Mouse (Mus musculus): ENCODE results near the gene Wdr20. TPM values are rescaled to one million over a fixed set of nuclear protein-coding genes. Genes with fewer than 3 reads are reported as not detected.

Wdr20 gene
- total and polyA plus RNA-seq, 3 experiments: 17.9 to 26.2 (median 22.8) TPM

GRCm38 (mm10) chr12:110698523-110699170 lies 39.1 kb upstream of the Wdr20 start:
- dilution Hi-C loops (cut with MboI; ENCODE audit: extremely low pct_ligation_motif_present, extremely low pct_unique_long_range_greater_than_20kb, low sequenced_read_pairs) (no loop called here), in situ Hi-C loops (cut with MboI; ENCODE audit: low pct_ligation_motif_present, low pct_unique_long_range_greater_than_20kb, low sequenced_read_pairs) (no loop called here)
- Histone ChIP-seq H3K36me3 (replicated peaks in 1 of 2; ENCODE audit: control insufficient read depth in 1 of 2, insufficient read depth in 1 of 2, low read length in 1 of 2) (peaks cover 8 to 10% of the 10 kb centered on the region in 2 experiments), H3K4me3 (replicated peaks in 1 of 3; ENCODE audit: low read depth in 2 of 3, low read length in 2 of 3, poor library complexity in 1 of 3) (peak overlapping the region; percentile 39 to 47 (median 43)), H3K9me3 (replicated peaks; ENCODE audit: low read length) (no peaks in the 10 kb centered on the region), H3K79me2 (replicated peaks; ENCODE audit: control insufficient read depth, extremely low read depth, insufficient read depth, poor library complexity, severe bottlenecking) (peaks cover 22% of the 10 kb centered on the region), H3K27ac (ENCODE audit: insufficient read depth, low read depth) (peak overlapping the region; percentile 88), H3K4me1 (ENCODE audit: control insufficient read depth in 1 of 2, insufficient read depth in 2 of 2) (peaks cover 24 to 58% of the 10 kb centered on the region in 2 experiments), H3K9ac (ENCODE audit: insufficient read depth, low read depth) (peak overlapping the region; percentile 83), H3K27me3 (replicated peaks) (no peaks in the 10 kb centered on the region), H3K4me2 (ENCODE audit: insufficient read depth, low read depth, poor library complexity, severe bottlenecking) (peak overlapping the region; percentile 63)
- peak; percentile 74 for DNase-seq (ENCODE audit: extremely low read depth)
- TF ChIP-seq BHLHE40 (IDR thresholded peaks at IDR 0.05; ENCODE audit: low read depth, low read length): 0 out of 2 replicates have a peak, but pooled peaks have one; percentile 36
- TF ChIP-seq SIN3A (IDR thresholded peaks at IDR 0.05; ENCODE audit: low read length): peak; percentile 57; the same call in 1 of the 2 replicates
- peak; percentile 48; the same call in 1 of the 2 replicates for TF ChIP-seq NELFE (IDR thresholded peaks at IDR 0.05; ENCODE audit: low read depth, low read length)
- TF ChIP-seq CHD2 (IDR thresholded peaks at IDR 0.05; ENCODE audit: low read length): peak; percentile 93
- peak; percentile 70; the same call in 1 of the 2 replicates for TF ChIP-seq TCF12 (IDR thresholded peaks at IDR 0.05; ENCODE audit: low read depth, low read length)
- 0 out of 2 replicates have a peak, but pooled peaks have one; percentile 9 for TF ChIP-seq JUND (conservative IDR thresholded peaks at IDR 0.05; ENCODE audit: low read depth, low read length)
- TF ChIP-seq MXI1 (IDR thresholded peaks at IDR 0.05; ENCODE audit: low read depth, low read length): peak; percentile 81
- TF ChIP-seq NRF1 (IDR thresholded peaks at IDR 0.05; ENCODE audit: low read depth, low read length): 0 out of 2 replicates have a peak, but pooled peaks have one; percentile 30
- TF ChIP-seq CTCF (conservative IDR thresholded peaks at IDR 0.05 in 1 of 2, IDR thresholded peaks at IDR 0.05 in 1 of 2; ENCODE audit: low read depth in 2 of 2, low read length in 2 of 2): no peak
- no peak for TF ChIP-seq SMC3 (IDR thresholded peaks at IDR 0.05; ENCODE audit: low read depth, low read length)
- TF ChIP-seq MYC (IDR thresholded peaks at IDR 0.05; ENCODE audit: low read depth, low read length): peak; percentile 99
- TF ChIP-seq MEF2A (IDR thresholded peaks at IDR 0.05; ENCODE audit: borderline replicate concordance, low read depth, low read length): no peak; the same call in 1 of the 2 replicates
- peak; percentile 55; the same call in 1 of the 2 replicates for TF ChIP-seq MAZ (IDR thresholded peaks at IDR 0.05; ENCODE audit: low read depth, low read length)
- TF ChIP-seq HCFC1 (IDR thresholded peaks at IDR 0.05; ENCODE audit: low read depth, low read length): peak; percentile 24; the same call in 1 of the 2 replicates
- TF ChIP-seq MAX (IDR thresholded peaks at IDR 0.05; ENCODE audit: low read length): peak; percentile 96
- TF ChIP-seq POLR2A (IDR thresholded peaks at IDR 0.05; ENCODE audit: low read depth, low read length): peak; percentile 68
- no peak for TF ChIP-seq ELF1 (IDR thresholded peaks at IDR 0.05; ENCODE audit: low read depth, low read length)
- no peak for TF ChIP-seq ZNF384 (IDR thresholded peaks at IDR 0.05; ENCODE audit: low read depth, low read length)
- peak; percentile 68 for TF ChIP-seq TBP (conservative IDR thresholded peaks at IDR 0.05; ENCODE audit: low read depth, low read length)

GRCm38 (mm10) chr12:110699171-110699547 lies 38.6 kb upstream of the Wdr20 start:
- no peak overlapping the region for H3K9ac ChIP-seq (ENCODE audit: insufficient read depth, low read depth)
- peaks cover 8% of the 10 kb centered on the region in 2 experiments for H3K36me3 ChIP-seq (replicated peaks in 1 of 2; ENCODE audit: control insufficient read depth in 1 of 2, insufficient read depth in 1 of 2, low read length in 1 of 2)
- H3K4me1 ChIP-seq (ENCODE audit: control insufficient read depth in 1 of 2, insufficient read depth in 2 of 2): peaks cover 27 to 63% of the 10 kb centered on the region in 2 experiments
- no peaks in the 10 kb centered on the region for H3K27me3 ChIP-seq (replicated peaks)
- no peak overlapping the region for H3K4me3 ChIP-seq (replicated peaks in 1 of 3; ENCODE audit: low read depth in 2 of 3, low read length in 2 of 3, poor library complexity in 1 of 3)
- H3K79me2 ChIP-seq (replicated peaks; ENCODE audit: control insufficient read depth, extremely low read depth, insufficient read depth, poor library complexity, severe bottlenecking): peaks cover 19% of the 10 kb centered on the region
- H3K4me2 ChIP-seq (ENCODE audit: insufficient read depth, low read depth, poor library complexity, severe bottlenecking): peak overlapping the region; percentile 63
- dilution Hi-C loops (cut with MboI; ENCODE audit: extremely low pct_ligation_motif_present, extremely low pct_unique_long_range_greater_than_20kb, low sequenced_read_pairs) (no loop called here), in situ Hi-C loops (cut with MboI; ENCODE audit: low pct_ligation_motif_present, low pct_unique_long_range_greater_than_20kb, low sequenced_read_pairs) (no loop called here)
- H3K27ac ChIP-seq (ENCODE audit: insufficient read depth, low read depth): peak overlapping the region; percentile 88
- no peaks in the 10 kb centered on the region for H3K9me3 ChIP-seq (replicated peaks; ENCODE audit: low read length)
- DNase-seq (ENCODE audit: extremely low read depth): no peak
- TF ChIP-seq MYC (IDR thresholded peaks at IDR 0.05; ENCODE audit: low read depth, low read length) (no peak), ZC3H11A (IDR thresholded peaks at IDR 0.05; ENCODE audit: low read depth, low read length) (no peak), USF1 (IDR thresholded peaks at IDR 0.05; ENCODE audit: low read depth, low read length) (no peak), RCOR1 (conservative IDR thresholded peaks at IDR 0.05; ENCODE audit: low read depth, low read length) (no peak), SMC3 (IDR thresholded peaks at IDR 0.05; ENCODE audit: low read depth, low read length) (no peak), MAFK (IDR thresholded peaks at IDR 0.05; ENCODE audit: insufficient replicate concordance, low read length) (peak; percentile 86), MAZ (IDR thresholded peaks at IDR 0.05; ENCODE audit: low read depth, low read length) (0 out of 2 replicates have a peak, but pooled peaks have one; percentile 4), ZKSCAN1 (IDR thresholded peaks at IDR 0.05; ENCODE audit: borderline replicate concordance, low read depth, low read length) (no peak), ETS1 (conservative IDR thresholded peaks at IDR 0.05; ENCODE audit: low read depth, low read length) (no peak; the same call in 1 of the 2 replicates), JUN (IDR thresholded peaks at IDR 0.05; ENCODE audit: insufficient read depth, low read depth, low read length) (no peak)

Measured in CH12.LX (cell line).